18 mouse cellular contexts compared by ENCODE assay signal in genomic region chr11:56728204-56729002, GRCm38 (mm10).
DNase-seq lines count a peak whose midpoint lies in the region; ATAC-seq and TF ChIP-seq lines count a peak whose summit lies in the region.
"Had no signal": no experiment of that assay in that cellular context is flagged by ENCODE, and none has a peak within 500 bp of the region (broad histone marks: within the 10 kb centered on the region; RNA-seq: fewer than 3 reads in every experiment).

No protein-coding gene starts in this region.

- peak; percentile 19 for DNase-seq in gastrocnemius, adult 2 months
- DNase-seq in gastrocnemius, postnatal 36 days = no peak
- DNase-seq in liver, adult 2 months (ENCODE audit: extremely low read depth, low read depth, low spot score) = peak; percentile 22
- no peak for DNase-seq in liver
- DNase-seq in lung, embryonic 14.5 days = peak; percentile 67
- DNase-seq in telencephalon, adult 2 months (ENCODE audit: low read depth, low spot score) = peak; percentile 64
- DNase-seq in urinary bladder, postnatal 36 days (ENCODE audit: low spot score in 2 of 2) = no peak
- no peak for DNase-seq in midbrain, embryonic 10.5 days (ENCODE audit: low spot score)
- DNase-seq: cerebellum, adult 9-10 months; embryo, embryonic 11 days; spleen, adult 18-20 months; thymus, postnatal 36 days had no signal

- no peak overlapping the region for H3K27ac ChIP-seq in gastrocnemius, adult 2 months
- no peak overlapping the region for H3K27ac ChIP-seq in liver, adult 2 months (replicated peaks; ENCODE audit: insufficient read depth, low read depth, low read length)
- no peak overlapping the region for H3K27ac ChIP-seq in lung, embryonic 14.5 days (ENCODE audit: low read depth)
- no peak overlapping the region for H3K27ac ChIP-seq in midbrain, embryonic 10.5 days (replicated peaks)
- H3K27ac ChIP-seq: hindbrain, embryonic 14.5 days; kidney, postnatal 0 days; neural tube, embryonic 13.5 days; stomach, postnatal 0 days had no signal

- no peak for TF ChIP-seq CTCF in gastrocnemius, adult 2 months (IDR thresholded peaks at IDR 0.05)
- TF ChIP-seq CTCF in liver, adult 2 months (IDR thresholded peaks at IDR 0.05; ENCODE audit: low read depth, low read length) = no peak
- no peak for TF ChIP-seq CTCF in lung, embryonic 14.5 days (IDR thresholded peaks at IDR 0.05; ENCODE audit: low read depth)

- intact Hi-C loops in gastrocnemius, adult 2 months (cut with DNase I) = no loop called here
- intact Hi-C loops in gastrocnemius, postnatal 36 days (cut with DNase I) = no loop called here

- no peaks in the 10 kb centered on the region for H3K4me1 ChIP-seq in liver, adult 2 months (ENCODE audit: control insufficient read depth, insufficient read depth, low read length)
- no peaks in the 10 kb centered on the region; the same call in 1 of the 2 replicates for H3K4me1 ChIP-seq in lung, embryonic 14.5 days (ENCODE audit: insufficient read depth)
- peaks cover 6% of the 10 kb centered on the region for H3K4me1 ChIP-seq in midbrain, embryonic 10.5 days

- no peak for TF ChIP-seq POLR2A in liver, adult 2 months (IDR thresholded peaks at IDR 0.05; ENCODE audit: extremely low read depth, insufficient read depth, low read length)

- 20% methylated on average over 6 of the region's 6 CpGs for WGBS in liver, adult 2 months
- 20% methylated on average over 6 of the region's 6 CpGs for WGBS in lung, embryonic 14.5 days
- 81% methylated on average over 6 of the region's 6 CpGs for WGBS in midbrain, embryonic 10.5 days

- H3K9ac ChIP-seq in liver, adult 2 months (ENCODE audit: low read depth, low read length) = no peak overlapping the region
- no peak overlapping the region for H3K9ac ChIP-seq in lung, embryonic 14.5 days
- H3K9ac ChIP-seq: hindbrain, embryonic 14.5 days; neural tube, embryonic 13.5 days had no signal

- H3K36me3 ChIP-seq in liver, adult 2 months (ENCODE audit: control insufficient read depth, insufficient read depth, low read length) = no peaks in the 10 kb centered on the region
- no peaks in the 10 kb centered on the region for H3K36me3 ChIP-seq in lung, embryonic 14.5 days (ENCODE audit: insufficient read depth)
- no peaks in the 10 kb centered on the region for H3K36me3 ChIP-seq in midbrain, embryonic 10.5 days
- H3K36me3 ChIP-seq: neural tube, embryonic 13.5 days had no signal

- no peaks in the 10 kb centered on the region for H3K79me2 ChIP-seq in liver, adult 2 months (ENCODE audit: control insufficient read depth, insufficient read depth, low read length)

- ATAC-seq in lung, embryonic 14.5 days (ENCODE audit: insufficient read depth) = peak; percentile 49; the same call in 1 of the 2 replicates
- ATAC-seq: forebrain, embryonic 16.5 days; Patski had no signal

- no peak overlapping the region for H3K4me2 ChIP-seq in lung, embryonic 14.5 days
- H3K4me2 ChIP-seq: hindbrain, embryonic 14.5 days; neural tube, embryonic 13.5 days had no signal

- no peaks in the 10 kb centered on the region for H3K27me3 ChIP-seq in liver, adult 2 months (ENCODE audit: control insufficient read depth, insufficient read depth, low read length)
- no peaks in the 10 kb centered on the region for H3K27me3 ChIP-seq in lung, embryonic 14.5 days (ENCODE audit: insufficient read depth, low read length)
- no peaks in the 10 kb centered on the region for H3K27me3 ChIP-seq in midbrain, embryonic 10.5 days (ENCODE audit: low read depth, poor library complexity, severe bottlenecking)
- H3K27me3 ChIP-seq: neural tube, embryonic 13.5 days; Patski had no signal

- no peaks in the 10 kb centered on the region for H3K9me3 ChIP-seq in lung, embryonic 14.5 days (ENCODE audit: low read depth, low read length)
- no peaks in the 10 kb centered on the region for H3K9me3 ChIP-seq in midbrain, embryonic 10.5 days (replicated peaks)
- H3K9me3 ChIP-seq: neural tube, embryonic 13.5 days had no signal

- no peak overlapping the region for H3K4me3 ChIP-seq in gastrocnemius, adult 2 months
- no peak overlapping the region for H3K4me3 ChIP-seq in liver, adult 2 months (ENCODE audit: insufficient read depth, low read depth, low read length)
- H3K4me3 ChIP-seq in lung, embryonic 14.5 days (ENCODE audit: low read depth, low read length) = no peak overlapping the region
- no peak overlapping the region for H3K4me3 ChIP-seq in midbrain, embryonic 10.5 days
- H3K4me3 ChIP-seq: neural tube, embryonic 13.5 days had no signal

Comparison
In these comparisons a context has a peak if more than half of its experiments do, and no peak if none do; other contexts are left out.
1. DNase-seq: peak in gastrocnemius, adult 2 months (single experiment), liver, adult 2 months (single experiment), lung, embryonic 14.5 days (single experiment) and telencephalon, adult 2 months (single experiment); none in gastrocnemius, postnatal 36 days (0 of 2), liver (single experiment), urinary bladder, postnatal 36 days (0 of 2) and midbrain, embryonic 10.5 days (single experiment).